Mouse (Mus musculus): ENCODE measurements around the gene Baiap2l1.
A peak's percentile ranks its signal among the peaks of the same experiment; 100 is the strongest.
"Not testable (repeated sequence)": the region's sequence is repeated elsewhere in the genome, so short reads cannot be mapped to it uniquely, and the experiment has no call there.

The Baiap2l1 gene

GRCm38 (mm10) chr5:144357881-144358591, at the start of gene Baiap2l1:
TSS of gene Baiap2l1 (minus strand) at chr5:144358112.
- peak; percentile 66 for DNase-seq

- DNase-seq = no peak
Measured at GRCm38 (mm10) chr5:144406256-144406655, 48.3 kb upstream of the Baiap2l1 start.

GRCm38 (mm10) chr5:144400821-144401220, 42.9 kb upstream of the Baiap2l1 start:
- DNase-seq = no peak

GRCm38 (mm10) chr5:144397566-144397965, 39.7 kb upstream of the Baiap2l1 start:
- DNase-seq = no peak

- DNase-seq = no peak
Measured at GRCm38 (mm10) chr5:144394142-144394541, 36.2 kb upstream of the Baiap2l1 start.

DNA sequence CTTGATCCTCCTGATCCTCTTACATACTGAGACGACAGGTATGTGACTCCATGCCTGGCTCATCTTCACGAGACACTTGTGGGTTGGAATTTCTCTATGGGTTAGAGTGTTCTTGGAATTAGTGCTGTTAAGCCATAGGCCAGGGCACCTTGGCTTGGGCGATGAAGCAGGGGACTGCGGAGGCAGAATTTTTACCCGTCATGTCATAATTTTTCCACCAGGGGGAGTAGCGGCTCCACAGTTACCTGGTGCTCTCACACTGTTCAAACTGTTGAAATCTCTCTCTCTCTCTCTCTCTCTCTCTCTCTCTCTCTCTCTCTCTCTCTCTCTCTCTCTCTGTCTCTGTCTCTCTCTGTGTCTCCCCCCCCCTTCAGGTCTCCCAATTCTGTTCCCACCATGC, 29.9 kb upstream of the Baiap2l1 start:
- DNase-seq = peak; percentile 24

DNA sequence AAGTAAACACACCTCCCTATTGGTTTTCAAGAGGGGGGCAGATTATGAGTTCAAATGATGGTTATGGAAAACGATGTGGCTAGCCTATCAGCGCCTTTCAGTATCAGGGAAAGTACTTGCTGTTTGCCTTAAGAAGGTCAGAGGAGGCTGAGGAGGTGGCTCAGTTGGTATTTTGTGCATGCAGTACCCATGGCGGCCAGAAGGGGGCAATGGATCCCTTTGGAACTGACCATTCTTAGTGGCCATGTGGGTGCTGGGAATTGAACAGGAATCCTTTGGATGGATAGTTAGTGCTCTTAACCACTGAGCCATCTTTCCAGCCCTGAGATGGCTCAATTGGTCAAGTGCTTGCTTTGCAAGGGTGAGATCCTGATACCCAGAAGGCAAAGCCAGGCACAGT, 26.0 kb upstream of the Baiap2l1 start:
- peak; percentile 7 for DNase-seq

DNA sequence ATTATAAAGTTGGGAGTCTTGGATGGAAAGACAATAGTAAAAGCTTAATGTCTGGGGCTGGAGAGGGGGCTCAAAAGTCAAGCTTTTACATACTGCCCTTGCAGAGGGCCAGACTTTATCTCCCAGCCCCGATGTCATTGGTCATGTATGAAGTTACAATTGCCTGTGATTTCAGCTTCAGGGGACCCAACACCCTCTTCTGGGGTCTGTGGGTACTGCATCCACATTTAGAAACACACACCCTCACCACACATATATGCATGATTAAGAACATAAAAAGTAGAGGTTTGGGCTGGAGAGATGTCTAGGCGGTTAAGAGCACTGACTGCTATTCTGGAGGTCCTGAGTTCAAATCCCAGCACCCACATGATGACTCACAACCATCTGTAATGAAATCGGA, 23.9 kb upstream of the Baiap2l1 start:
- DNase-seq = peak; percentile 3

GRCm38 (mm10) chr5:144380689-144381088, 22.8 kb upstream of the Baiap2l1 start:
- no peak for DNase-seq

DNA sequence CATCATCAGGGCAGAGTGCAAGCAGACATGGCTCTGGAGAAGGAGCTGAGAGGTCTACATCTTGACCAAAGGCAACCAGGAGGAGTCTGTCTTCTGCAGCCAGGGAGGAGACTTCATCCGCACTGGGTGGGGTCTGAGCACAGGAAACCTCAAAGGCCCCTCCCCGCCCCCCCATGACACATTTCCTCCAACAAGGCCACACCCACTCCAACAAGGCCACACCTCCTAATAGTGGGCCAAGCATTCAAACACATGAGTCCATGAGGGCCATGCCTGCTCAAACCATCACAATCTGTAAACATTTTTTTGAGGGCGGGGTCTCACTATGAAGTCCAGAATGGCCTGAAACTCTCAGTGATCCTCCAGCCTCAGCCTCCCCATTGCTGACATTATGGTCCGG, 21.5 kb upstream of the Baiap2l1 start:
- DNase-seq = no peak

DNA sequence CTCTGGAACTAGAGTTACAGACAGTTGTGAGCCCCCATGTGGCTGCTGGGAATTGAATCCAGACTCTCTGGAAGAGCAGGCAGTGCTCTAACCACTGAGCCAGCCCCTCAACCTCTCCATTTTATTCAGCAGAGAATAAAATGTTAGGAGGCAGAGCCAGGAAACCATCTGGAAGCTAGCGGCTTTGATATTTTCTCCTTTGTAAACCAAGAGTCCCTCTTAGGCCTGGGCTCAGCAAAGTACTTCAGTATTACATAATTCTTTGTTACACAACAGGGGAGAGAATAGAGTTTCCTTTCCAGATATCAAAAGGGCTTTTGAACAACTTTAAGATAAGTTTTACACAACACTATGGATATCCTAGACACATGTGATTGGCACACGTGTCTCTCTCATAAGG, 15.0 kb upstream of the Baiap2l1 start:
- no peak for DNase-seq

DNA sequence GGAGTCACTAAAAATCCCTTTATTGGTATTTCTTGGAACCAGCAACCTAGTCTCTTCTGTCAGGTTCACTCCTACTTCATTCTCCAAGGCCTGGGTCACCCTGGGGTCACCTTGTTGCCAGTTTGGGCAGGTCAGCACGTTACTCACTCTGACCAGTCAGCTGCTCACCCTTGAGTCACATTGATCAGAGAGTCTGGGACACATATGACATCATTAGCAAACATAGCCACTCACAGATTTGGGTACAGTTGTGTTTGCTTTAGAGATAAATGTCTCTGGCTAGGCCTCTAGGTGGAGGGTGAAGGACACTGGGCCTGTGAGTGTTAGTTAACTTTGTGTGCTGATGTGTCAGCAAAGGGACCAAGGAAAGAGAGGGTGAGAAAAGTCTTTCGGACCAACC, 14.3 kb upstream of the Baiap2l1 start:
- DNase-seq = no peak

DNA sequence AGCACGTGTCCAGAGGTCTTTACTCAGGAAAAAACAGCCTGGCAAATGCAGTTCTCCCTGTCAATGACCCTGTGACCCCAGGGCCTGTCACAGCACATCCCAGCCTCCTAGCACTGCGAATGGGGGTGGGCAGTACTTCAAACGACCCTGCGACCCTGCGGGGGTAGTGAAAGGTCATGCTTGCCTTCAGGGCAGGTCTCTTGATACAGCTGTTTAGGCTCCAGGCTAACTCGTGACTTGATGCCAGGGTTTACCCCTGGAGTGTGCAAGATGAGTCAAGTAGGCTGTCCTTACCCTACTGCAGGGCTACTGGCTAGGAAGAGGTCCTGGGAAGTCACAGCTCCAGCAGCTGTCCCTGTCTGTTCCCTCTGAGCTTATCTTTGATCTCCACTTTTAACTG, 13.1 kb upstream of the Baiap2l1 start:
- no peak for DNase-seq

DNA sequence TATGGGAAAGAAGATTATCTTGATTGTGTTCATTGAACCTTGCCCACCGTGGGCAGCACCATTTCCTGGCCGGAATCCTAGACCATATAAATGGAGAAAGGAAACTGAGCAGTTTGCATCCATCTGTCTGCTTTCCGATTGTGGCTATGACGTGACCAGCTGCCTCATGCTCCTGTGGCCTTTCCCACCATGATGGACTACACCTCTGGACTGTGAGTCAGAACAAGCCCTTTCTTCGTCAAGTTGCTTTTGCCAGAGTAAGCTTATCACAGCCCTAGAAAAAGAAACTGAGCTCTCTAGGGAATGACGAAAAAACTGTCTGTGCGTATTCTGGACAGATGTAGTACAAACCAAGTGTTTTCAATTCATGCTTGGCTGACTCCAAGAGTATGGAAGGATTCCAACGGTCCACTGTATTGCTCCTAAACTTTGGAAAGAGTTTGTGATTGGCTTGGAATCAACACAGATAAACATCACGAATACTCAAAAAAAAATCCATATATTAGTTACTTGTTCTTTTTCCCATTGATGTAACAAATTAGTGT, 10.8 kb upstream of the Baiap2l1 start:
- DNase-seq = no peak

- not testable (repeated sequence) for DNase-seq
Measured at GRCm38 (mm10) chr5:144366551-144366950, 8.6 kb upstream of the Baiap2l1 start.

DNA sequence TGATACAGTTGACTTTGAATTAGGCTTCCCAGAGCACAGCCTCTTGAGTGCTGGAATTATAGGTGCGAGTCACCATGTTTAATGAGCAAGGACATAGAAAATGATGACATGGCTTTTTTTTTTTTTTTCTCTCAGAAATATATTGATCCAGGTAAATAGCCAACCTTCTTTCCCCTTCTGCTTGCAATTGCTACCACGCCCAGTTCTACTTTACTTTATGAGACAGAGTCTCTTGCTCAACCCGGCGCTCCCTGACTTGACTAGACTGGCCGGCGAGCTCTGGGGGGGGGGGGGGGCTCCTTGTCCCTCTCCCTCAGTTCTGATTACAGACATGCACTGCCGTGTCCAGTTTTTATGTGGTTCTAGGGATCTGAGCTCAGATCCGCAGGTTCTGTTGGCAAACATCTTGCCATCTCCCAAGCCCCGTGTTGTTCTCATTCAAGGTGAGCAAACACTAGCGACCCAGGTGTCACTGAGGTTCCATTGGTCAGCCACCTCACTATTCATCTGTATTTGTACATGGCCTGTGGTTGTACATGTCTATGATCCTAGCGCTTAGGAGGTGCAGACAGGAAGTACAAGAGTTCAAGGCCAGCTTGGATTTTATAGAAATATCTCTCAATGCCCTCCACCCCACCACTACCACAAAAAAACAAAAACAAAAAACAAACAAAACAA, 6.9 kb upstream of the Baiap2l1 start:
- DNase-seq = no peak

- no peak for DNase-seq
Measured at GRCm38 (mm10) chr5:144360346-144360745, 2.4 kb upstream of the Baiap2l1 start.

DNA sequence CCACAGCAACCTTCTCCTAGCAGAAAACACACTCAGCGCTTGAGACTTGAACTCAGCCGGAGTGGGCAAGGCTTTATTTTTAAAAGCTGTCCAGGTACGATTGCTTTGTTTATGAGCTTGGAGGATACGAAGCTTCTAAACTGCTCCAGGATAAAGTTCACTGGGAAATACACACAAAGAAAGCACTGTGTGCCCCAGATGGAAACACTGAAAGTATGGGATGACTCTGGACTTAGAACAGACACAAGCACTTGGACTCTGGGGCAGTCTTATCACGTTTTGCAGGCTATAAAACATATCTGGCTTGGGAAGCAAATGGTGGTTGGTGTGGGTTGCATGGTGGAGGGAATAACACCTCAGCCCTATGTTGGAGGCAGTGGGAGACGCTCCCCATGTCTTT, 2.0 kb upstream of the Baiap2l1 start:
- no peak for DNase-seq

- no peak for DNase-seq
Measured at GRCm38 (mm10) chr5:144358592-144358917, 643 bp upstream of the Baiap2l1 start.

DNA sequence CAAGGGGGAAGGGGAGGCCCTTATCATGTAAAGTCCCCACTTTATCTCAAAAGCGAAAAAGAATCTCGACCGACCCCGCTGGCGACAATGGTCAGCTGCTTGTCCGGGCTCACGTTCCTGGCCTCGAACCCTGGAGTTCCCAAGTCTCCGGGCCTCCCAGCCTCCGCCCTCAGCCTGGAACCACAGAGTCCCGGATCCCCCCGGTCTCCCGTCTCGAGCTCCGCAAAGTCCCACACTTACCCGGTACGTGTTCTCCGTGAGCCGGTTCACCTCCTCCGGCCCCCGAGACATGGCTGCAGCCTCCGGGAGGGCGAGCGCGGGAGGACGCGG, 396 bp downstream of the Baiap2l1 start:
- DNase-seq = no peak

GRCm38 (mm10) chr5:144356776-144357455, 996 bp downstream of the Baiap2l1 start:
- DNase-seq = no peak

DNA sequence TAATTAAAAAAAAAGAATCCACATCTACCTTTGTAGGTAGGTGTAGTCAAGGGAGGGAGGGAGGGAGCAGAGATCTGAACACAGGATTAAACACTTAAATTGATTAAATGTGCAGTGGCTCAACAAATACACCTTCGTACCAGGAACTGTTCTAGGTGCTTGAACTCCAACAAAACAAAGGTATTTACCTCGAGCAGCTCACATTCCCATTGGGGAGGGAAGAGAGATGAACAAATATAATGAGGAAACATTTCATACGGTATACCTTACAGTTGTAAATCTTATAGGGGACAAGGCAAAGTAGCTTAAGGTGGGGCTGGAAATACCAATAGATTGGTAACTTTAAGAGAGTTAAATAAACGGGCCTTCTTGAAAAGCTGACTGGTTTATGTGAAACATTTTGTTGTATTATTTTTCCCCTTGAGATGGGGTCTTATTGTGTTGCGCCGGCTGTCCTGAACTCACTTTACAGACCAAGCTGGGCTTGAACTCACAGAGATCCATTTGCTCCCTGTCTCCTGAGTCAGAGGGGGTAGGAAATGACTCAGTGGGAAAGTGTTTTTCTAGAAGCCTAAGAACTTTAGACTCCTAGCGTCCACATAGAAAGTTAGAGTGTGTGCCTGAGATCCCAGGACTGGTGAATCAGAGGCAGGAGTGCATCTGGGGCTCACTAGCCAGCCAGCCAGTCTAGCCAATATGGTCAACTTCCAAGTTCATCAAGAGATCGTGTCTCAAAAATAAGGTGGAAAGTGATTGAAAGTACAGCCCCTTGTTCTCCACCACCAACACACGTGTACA, 5.5 kb downstream of the Baiap2l1 start:
- no peak for DNase-seq

DNA sequence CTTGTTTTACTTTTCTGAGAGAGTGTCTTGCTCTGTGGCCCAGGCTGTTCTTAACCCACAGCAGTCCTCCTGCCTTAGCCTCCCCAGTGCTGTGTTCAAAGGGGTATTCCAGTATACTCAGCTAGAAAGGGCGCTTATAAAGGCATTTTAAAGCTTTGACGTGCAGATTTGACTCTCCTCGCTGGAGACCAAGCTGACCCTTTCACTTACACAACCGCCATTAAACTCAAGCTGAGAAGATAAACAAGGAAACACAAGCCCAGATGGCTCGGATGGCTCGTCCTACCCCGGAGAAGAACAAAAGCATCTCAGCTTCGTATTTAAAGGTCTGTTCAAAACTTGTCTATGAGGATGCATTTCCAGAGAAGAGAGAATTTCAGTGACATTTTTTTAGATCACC, 6.7 kb downstream of the Baiap2l1 start:
- no peak for DNase-seq

Measured in thymus, postnatal 14 days (tissue).